Mouse (Mus musculus): ENCODE measurements at regions not wholly inside any gene's neighbourhood (a gene's known extent, or its start where the extent isn't known, plus 50 kb on each side); places are given as distances from the start of the nearest gene placed in this dataset.

DNA sequence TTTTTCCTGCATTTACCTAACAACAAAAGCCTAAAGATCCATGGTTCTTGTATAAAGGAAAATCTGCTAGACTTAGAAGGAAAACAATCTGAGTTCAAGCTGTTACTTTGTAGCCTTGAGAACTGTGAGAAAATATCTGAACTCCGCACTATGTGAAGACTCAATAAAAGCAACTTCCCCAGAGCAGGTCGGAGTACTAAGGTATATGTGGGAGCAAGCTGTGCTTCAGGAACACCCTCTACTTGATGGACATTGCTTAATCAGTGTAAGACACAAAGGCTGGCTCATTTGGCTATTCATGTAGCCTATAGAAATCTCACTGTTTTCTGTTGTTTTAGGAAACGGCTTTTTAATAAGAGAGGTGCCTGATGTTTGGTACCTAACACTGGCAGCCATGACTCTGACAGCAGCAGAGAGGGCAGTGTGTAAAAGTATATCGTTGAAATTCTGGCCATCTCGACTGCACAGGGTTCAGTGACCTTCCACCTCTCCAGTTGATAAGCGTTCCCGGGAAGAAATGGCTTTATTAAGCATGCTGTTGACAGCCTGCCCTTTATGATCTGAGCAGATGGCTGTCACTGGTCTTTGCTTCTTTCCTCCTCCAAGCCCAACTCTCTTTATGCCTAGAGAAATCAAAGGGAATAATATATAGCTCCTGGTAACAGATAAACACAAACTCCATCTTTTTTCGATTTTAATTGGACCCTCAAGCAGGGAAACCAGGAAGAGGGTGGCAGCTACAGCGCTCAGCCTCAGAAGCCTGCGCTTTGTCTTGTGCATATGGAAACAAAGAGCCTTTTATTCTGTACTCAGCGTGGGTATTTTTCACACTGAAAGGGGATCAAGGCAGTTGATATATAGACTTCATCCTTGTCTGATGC is 443.7 kb upstream of the Sel1l start:
- no peak for DNase-seq (ENCODE audit: extremely low read depth, insufficient read length, low spot score)

DNA sequence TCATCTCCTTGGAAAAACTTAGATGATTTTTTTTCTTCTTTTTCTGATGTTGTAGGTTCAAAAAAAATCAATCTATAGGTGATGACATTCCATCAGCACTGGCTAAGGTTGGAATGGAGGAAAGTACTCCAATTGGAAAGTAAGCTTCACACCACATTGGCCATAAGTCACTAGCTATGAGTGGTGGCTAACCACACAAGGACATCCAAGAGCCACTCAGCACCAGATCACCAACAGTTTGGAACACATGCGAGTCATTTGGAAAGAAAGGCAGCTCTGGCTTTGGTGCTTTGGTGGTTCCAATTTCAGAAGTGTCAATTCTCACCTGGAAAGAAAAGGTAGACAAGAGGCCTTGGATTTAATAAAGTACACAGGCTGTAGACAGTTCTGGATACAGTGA is 442.5 kb upstream of the Sel1l start:
- DNase-seq (ENCODE audit: extremely low read depth, insufficient read length, low spot score), result no peak

DNA sequence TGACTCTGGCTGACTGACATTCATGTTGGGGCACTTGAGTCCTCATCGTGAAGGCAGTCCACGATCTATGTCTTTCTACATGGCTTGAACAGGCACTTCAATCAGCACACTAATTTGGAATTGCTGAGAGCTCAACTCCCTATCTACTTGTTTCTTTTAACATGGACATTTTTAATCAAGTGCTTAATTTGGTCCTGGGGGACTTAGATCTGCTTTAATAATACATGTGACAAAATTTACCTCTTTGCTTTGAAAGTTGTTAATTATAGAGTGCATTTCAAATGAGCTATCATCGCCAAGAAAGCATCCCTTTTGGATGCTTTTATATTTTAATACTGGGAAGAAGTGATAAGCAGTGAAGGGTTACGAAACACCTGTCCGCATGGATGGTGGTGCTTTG is 436.6 kb upstream of the Sel1l start:
- DNase-seq (ENCODE audit: extremely low read depth, insufficient read length, low spot score), result no peak

DNA sequence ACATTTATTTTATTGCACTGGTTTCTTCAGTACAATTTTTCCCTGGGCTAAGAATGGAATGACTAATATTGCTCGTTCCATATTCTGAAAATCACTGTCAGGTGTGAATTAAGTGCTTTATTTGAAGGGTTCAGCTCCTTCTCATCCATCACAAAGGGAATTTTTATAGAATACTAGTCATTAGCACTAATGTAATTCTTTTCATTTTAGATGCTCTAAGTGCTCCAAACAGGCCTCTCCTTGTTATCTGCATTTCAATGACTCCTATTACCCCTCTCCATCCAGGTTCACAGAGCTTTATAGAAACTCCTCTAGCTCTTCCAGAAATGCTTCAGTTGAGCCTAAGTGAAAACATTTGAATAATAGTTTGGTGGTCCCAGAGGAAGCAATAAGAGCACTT is 431.5 kb upstream of the Sel1l start:
- DNase-seq (ENCODE audit: extremely low read depth, insufficient read length, low spot score), result no peak

DNA sequence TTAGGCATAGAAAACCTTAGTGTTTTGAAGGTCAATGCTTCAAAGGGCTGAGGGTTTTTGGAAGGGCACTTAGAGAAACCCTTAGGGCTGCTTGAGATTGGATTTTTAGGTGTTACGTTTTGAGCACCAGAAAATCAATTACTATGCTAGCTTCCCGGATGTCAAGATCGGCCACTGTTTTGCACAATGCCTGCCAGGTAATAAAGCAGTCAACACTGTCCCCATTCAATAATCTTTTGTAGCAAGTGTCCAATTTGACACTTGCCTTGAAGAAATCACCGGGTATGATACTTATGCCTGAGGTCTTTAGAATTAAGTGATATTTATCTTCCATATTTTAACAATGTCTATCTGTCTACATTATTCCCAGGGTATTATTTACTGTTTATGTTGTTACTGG is 403.0 kb upstream of the Sel1l start:
- DNase-seq (ENCODE audit: extremely low read depth, insufficient read length, low spot score), result no peak

- no peak for DNase-seq (ENCODE audit: extremely low read depth, insufficient read length, low spot score)
Measured at GRCm38 (mm10) chr12:92246790-92247451, 398.0 kb upstream of the Sel1l start.

- DNase-seq (ENCODE audit: extremely low read depth, insufficient read length, low spot score), result no peak
Measured at GRCm38 (mm10) chr12:92239956-92240699, 391.2 kb upstream of the Sel1l start.

- no peak for DNase-seq (ENCODE audit: extremely low read depth, insufficient read length, low spot score)
Measured at GRCm38 (mm10) chr12:92233650-92234408, 384.9 kb upstream of the Sel1l start.

DNA sequence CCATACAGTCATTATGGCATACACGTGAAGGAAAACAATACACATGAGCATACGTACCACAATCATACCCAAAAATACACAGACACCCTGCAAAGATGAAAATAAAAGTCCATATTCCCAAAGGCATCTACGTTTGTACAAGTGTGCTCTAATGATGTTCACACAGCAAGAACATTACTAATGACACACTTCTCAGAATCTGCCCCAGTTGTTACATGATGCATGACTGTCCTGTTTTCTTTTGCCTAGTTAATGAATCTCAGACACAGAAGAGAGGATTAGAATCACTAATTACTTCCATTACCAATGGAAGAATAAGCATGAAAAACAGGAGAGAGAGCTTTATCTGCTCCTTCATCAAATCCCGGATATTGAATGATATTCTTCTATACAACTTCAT is 379.6 kb upstream of the Sel1l start:
- no peak for DNase-seq (ENCODE audit: extremely low read depth, insufficient read length, low spot score)

- no peak for DNase-seq (ENCODE audit: extremely low read depth, insufficient read length, low spot score)
Measured at GRCm38 (mm10) chr12:92203351-92203750, 354.4 kb upstream of the Sel1l start.

GRCm38 (mm10) chr12:92200602-92201001 is 351.6 kb upstream of the Sel1l start:
- no peak for DNase-seq (ENCODE audit: extremely low read depth, insufficient read length, low spot score)

DNA sequence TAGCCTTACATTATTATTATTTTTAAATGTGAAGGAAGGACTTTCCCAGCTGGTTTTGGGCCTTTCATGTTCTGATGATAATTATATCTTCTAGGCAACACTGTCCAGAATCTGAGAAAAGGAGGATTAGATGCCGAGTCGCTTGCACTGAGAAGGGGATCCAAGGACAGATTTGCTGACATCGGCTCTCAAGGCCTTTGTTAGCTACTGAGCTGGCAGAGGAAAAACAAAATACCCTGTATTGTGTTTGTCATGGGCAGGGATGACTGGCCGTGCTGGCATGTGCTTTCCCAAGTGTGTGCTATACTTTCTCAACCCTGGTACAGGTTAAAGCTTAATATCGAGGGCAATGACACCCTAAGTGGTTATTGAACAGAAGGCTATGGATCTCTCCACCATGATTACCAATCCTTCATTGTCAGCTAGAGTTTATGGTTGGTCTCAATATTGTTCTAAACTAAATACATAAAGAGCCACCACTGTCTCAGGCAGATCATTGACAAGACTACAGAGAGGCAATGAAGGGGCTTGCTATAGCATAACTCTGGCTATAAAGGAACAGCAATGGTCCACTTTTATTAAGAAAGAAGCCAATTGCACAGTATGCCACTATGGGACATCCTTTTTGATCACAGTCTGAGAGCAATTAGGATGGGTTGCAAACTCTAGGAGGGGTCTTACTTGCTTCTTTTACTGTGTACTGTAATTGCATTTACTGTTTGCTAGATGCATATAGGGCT is 350.0 kb upstream of the Sel1l start:
- DNase-seq (ENCODE audit: extremely low read depth, insufficient read length, low spot score), result no peak

DNA sequence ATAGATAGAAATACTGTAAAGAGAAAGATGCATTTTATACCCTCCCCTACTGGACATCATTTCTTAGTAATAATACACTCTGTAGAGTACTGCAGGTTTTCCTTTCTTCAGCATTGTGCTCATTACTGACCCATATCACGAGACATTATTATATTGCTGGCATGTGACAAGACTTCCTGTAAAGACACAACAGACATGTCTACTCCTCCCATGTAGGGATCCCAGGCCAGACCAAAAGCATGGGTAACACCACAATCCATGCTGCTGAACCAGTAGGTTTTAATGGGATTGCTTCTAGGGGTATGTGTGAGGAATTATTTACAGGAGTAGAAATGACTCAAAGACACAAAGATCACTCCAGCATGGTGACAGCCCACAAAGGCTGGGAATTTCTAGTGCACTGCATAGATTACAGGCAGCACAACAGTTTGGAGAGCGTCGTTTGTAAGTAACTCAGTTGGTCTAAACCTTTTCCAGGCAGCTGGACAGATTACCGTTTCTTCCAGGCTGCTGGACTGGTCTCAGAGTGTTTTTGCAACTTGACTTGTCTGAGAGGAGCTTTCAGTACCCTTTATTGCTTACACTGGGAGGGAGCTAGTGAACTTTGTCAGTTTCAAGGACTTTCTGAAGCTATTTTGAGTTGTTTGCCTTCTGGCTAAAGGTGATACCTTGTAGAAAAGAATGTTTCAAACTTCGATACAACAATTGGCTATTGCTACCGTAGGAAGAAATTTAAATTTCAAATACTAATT is 345.2 kb upstream of the Sel1l start:
- no peak for DNase-seq (ENCODE audit: extremely low read depth, insufficient read length, low spot score)

GRCm38 (mm10) chr12:92193199-92193933 is 344.4 kb upstream of the Sel1l start:
- DNase-seq (ENCODE audit: extremely low read depth, insufficient read length, low spot score), result no peak

GRCm38 (mm10) chr12:92189022-92189421 is 340.1 kb upstream of the Sel1l start:
- no peak for DNase-seq (ENCODE audit: extremely low read depth, insufficient read length, low spot score)

GRCm38 (mm10) chr12:92187133-92187482 is 338.2 kb upstream of the Sel1l start:
- no peak for DNase-seq (ENCODE audit: extremely low read depth, insufficient read length, low spot score)

DNA sequence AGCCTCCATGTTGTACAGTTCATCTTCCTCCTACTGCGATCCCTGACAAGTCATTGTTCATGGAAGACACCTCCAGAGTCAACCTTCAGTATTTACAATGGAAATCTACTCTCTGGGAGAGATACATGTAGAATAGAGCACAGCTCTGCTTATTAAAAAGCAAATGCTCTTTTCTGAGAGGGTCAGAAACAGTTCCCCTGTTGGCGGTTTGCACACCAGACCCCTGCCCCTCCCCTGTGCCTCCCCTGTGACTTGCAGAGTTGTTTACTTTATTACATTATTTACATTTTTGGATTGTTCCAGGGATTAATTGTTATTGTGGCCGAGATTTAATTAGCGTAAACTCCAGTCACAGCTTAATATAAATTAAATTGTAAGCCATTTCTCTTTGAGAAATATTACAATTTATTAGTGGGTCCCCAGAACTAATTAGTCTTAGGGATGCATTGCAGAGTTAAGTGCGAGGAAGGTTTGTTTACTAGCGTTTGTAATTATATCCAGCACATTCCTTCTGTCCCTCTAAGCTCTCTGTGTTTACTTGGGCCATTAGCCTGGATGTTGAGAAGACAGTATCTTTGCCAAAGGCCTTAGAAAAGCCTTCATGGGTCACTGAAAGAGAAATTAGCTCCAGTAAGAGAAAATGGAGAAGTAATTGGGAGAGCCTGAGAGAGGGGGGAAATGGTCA is 337.6 kb upstream of the Sel1l start:
- no peak for DNase-seq (ENCODE audit: extremely low read depth, insufficient read length, low spot score)

DNA sequence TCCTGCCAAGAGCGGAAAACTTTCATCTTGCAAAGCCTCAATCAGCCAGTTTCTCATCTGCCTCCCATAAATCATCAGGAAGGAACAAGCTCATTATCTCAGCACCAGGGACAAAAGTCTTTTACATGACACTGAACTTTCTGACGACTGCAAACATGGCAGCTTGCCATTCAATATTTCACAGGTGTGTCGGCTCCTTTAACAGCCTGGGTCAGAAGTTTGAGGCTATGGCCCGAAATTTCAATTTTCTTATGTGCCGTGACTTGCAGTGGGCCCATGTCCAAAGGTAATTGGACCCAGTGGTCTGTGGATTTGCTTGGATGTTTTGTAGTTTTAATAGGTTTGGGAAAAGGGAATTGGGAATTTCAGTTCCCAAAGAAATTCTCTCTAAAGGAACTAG is 330.3 kb upstream of the Sel1l start:
- DNase-seq (ENCODE audit: extremely low read depth, insufficient read length, low spot score), result no peak

Data from 3134 (cell line).